Mouse (Mus musculus) liver, adult 2 months (tissue): ENCODE measurements around the gene Scml4. TPM values are rescaled to one million over a fixed set of nuclear protein-coding genes. Genes with fewer than 3 reads are reported as not detected.

Source experiments
- DNase-seq: peaks from one replicate; pipeline ENCODE4 v3.0.0-alpha.2; 2011; ENCODE audit warnings: low read depth, low spot score; ENCODE audit errors: extremely low read depth
- H3K27ac ChIP-seq: fragments of 200-500 bp; replicated peaks from 2 replicates; pipeline ENCODE4 v1.5.1; 2012; ENCODE audit warnings: low read depth, mild to moderate bottlenecking, control low read depth, inconsistent platforms, low read length; ENCODE audit not compliant: insufficient read depth
- H3K27me3 ChIP-seq: fragments of 200-500 bp; 2 replicates; pipeline ENCODE4 v1.6.1; 2012; ENCODE audit warnings: mild to moderate bottlenecking, moderate library complexity, low read length, inconsistent platforms; ENCODE audit not compliant: control insufficient read depth, insufficient read depth
- H3K36me3 ChIP-seq: fragments of 200-500 bp; 2 replicates; pipeline ENCODE4 v1.6.1; 2012; ENCODE audit warnings: low read length, inconsistent platforms; ENCODE audit not compliant: control insufficient read depth, insufficient read depth
- H3K4me1 ChIP-seq: fragments of 200-500 bp; 2 replicates; pipeline ENCODE4 v1.6.1; 2011; ENCODE audit warnings: low read length; ENCODE audit not compliant: control insufficient read depth, insufficient read depth
- H3K4me3 ChIP-seq: fragments of 200-500 bp; 2 replicates; pipeline ENCODE4 v1.5.1; 2011; ENCODE audit warnings: low read depth, mild to moderate bottlenecking, control low read depth, low read length, moderate library complexity; ENCODE audit not compliant: insufficient read depth
- H3K79me2 ChIP-seq: fragments of 200-500 bp; 2 replicates; pipeline ENCODE4 v1.6.1; 2012; ENCODE audit warnings: inconsistent platforms, mild to moderate bottlenecking, low read length, moderate library complexity; ENCODE audit not compliant: control insufficient read depth, insufficient read depth
- H3K9ac ChIP-seq: fragments of 200-500 bp; 2 replicates; pipeline ENCODE4 v1.6.1; 2012; ENCODE audit warnings: low read depth, mild to moderate bottlenecking, control low read depth, inconsistent platforms, low read length
- CTCF ChIP-seq: fragments of 200-500 bp; IDR thresholded peaks from 2 replicates; pipeline ENCODE4 v1.5.1; 2011; ENCODE audit warnings: low read depth, low read length, control low read depth
- POLR2A ChIP-seq: fragments of 200-500 bp; IDR thresholded peaks from 2 replicates; pipeline ENCODE4 v1.6.1; 2011; ENCODE audit warnings: low read length, control low read depth; ENCODE audit not compliant: insufficient read depth; ENCODE audit errors: extremely low read depth
- WGBS: fragments of 180-500 bp; shearing (Covaris S2); methylation state at CpG from one replicate; pipeline ENCODE4 v1.1.7; 2018; 5-methylcytosine and 5-hydroxymethylcytosine counted together
- polyA plus RNA-seq: library from polyadenylated mRNA; depleted of rRNA; stranded (reverse); fragments of >200 nt; gene quantifications from 2 replicates; pipeline ENCODE4 v1.2.3, GENCODE M21; 2012
- total RNA-seq: library from RNA; depleted of rRNA; stranded (reverse); fragments of >200 nt; gene quantifications from 2 replicates; pipeline ENCODE4 v1.2.3, GENCODE M21; 2014

Scml4 gene
- total and polyA plus RNA-seq, 2 experiments = 0.28 to 0.50 TPM

- H3K9ac ChIP-seq = no peak overlapping the region
- no peaks in the 10 kb centered on the region for H3K79me2 ChIP-seq
- 70% methylated on average over 4 of the region's 4 CpGs for WGBS
- TF ChIP-seq CTCF (no peak), POLR2A (no peak)
- H3K36me3 ChIP-seq = no peaks in the 10 kb centered on the region
- no peaks in the 10 kb centered on the region for H3K4me1 ChIP-seq
- no peak overlapping the region for H3K4me3 ChIP-seq
- no peaks in the 10 kb centered on the region for H3K27me3 ChIP-seq
- H3K27ac ChIP-seq = no peak overlapping the region
- DNase-seq = no peak
Measured at GRCm38 (mm10) chr10:42945316-42945715, 85.1 kb downstream of the Scml4 start.

DNA sequence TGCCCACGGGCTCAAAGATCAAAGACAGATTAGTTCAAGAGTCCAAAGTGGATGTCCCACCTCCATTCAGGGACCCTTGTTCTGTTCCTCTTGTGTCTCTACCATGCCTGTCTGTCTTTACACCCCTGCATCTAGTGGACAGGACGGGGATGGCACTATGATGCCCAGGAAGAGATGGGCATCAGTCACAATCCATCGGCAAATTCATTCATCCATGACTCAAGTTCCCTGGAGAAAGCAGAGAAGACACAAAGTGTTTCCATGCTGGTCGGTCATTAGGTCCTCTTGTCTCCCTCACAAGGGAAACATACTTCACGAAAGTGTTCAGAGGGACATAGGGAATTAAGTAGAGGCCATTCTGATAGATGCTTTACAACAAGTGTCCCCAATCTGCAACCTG, 87.2 kb downstream of the Scml4 start:
- Histone ChIP-seq H3K27me3 (no peaks in the 10 kb centered on the region), H3K27ac (no peak overlapping the region), H3K4me3 (no peak overlapping the region), H3K79me2 (no peaks in the 10 kb centered on the region), H3K9ac (no peak overlapping the region), H3K36me3 (no peaks in the 10 kb centered on the region), H3K4me1 (no peaks in the 10 kb centered on the region)
- no peak for DNase-seq
- 87% methylated on average over 5 of the region's 5 CpGs for WGBS
- TF ChIP-seq CTCF (no peak), POLR2A (no peak)

- TF ChIP-seq POLR2A = no peak
- no peak for TF ChIP-seq CTCF
- peak; percentile 42 for DNase-seq
- H3K79me2 ChIP-seq = no peaks in the 10 kb centered on the region
- H3K4me3 ChIP-seq = no peak overlapping the region
- H3K9ac ChIP-seq = no peak overlapping the region
- no peaks in the 10 kb centered on the region for H3K27me3 ChIP-seq
- H3K4me1 ChIP-seq = no peaks in the 10 kb centered on the region
- no peak overlapping the region for H3K27ac ChIP-seq
- 5% methylated on average over 7 of the region's 8 CpGs for WGBS
- no peaks in the 10 kb centered on the region for H3K36me3 ChIP-seq
Measured at GRCm38 (mm10) chr10:42950252-42950751, 90.1 kb downstream of the Scml4 start.

GRCm38 (mm10) chr10:42951078-42952045, 91.2 kb downstream of the Scml4 start:
- TF ChIP-seq CTCF (no peak), POLR2A (no peak)
- no peak for DNase-seq
- Histone ChIP-seq H3K36me3 (no peaks in the 10 kb centered on the region), H3K4me1 (no peaks in the 10 kb centered on the region), H3K27me3 (no peaks in the 10 kb centered on the region), H3K27ac (no peak overlapping the region), H3K4me3 (no peak overlapping the region), H3K79me2 (no peaks in the 10 kb centered on the region), H3K9ac (no peak overlapping the region)
- 71% methylated on average over 20 of the region's 20 CpGs for WGBS

DNA sequence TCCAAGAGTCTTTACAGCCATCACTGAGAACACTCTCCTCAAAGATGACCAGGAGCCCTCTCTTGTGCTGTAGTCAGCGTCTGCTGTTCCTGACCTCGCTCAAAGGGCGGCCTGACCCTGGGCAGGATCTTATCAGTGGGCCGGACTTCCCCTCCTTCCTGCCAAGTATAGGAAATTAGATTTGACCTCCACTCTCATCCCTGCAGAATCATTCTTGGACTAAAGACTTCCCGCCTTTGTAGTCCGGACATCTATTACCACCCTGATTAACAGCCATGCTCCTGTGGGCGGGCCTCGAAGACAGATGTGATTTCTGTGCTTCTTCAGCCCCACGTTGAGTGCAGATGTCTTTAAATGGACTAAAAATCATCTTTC, 91.9 kb downstream of the Scml4 start:
- no peaks in the 10 kb centered on the region for H3K4me1 ChIP-seq
- no peak for TF ChIP-seq POLR2A
- TF ChIP-seq CTCF = no peak
- H3K4me3 ChIP-seq = no peak overlapping the region
- no peak for DNase-seq
- H3K9ac ChIP-seq = no peak overlapping the region
- no peaks in the 10 kb centered on the region for H3K36me3 ChIP-seq
- H3K79me2 ChIP-seq = no peaks in the 10 kb centered on the region
- H3K27me3 ChIP-seq = no peaks in the 10 kb centered on the region
- 63% methylated on average over 9 of the region's 9 CpGs for WGBS
- H3K27ac ChIP-seq = no peak overlapping the region

DNA sequence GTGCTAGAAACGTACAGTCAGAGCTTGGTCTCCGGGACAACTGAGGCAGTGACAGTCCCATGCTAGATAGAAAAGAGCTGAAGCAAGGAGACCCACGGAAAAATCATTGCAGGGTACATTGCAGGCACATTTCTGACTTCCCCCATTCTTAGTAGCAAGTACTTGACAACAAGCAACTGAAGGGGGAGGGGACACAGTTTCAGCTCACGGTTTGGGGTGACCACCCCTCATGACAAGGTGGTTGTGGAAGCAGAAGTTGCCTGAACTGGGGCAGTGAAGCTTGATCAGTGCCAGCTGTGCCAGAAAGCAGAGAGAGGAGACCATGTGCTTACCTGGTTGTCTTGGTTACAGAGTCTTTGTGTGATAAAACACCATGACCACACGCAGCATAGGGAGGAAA, 93.4 kb downstream of the Scml4 start:
- no peak for TF ChIP-seq POLR2A
- 62% methylated on average over 5 of the region's 5 CpGs for WGBS
- Histone ChIP-seq H3K36me3 (no peaks in the 10 kb centered on the region), H3K4me3 (no peak overlapping the region), H3K4me1 (0 out of 2 replicates have a peak, but pooled peaks cover 2% of the 10 kb centered on the region), H3K27me3 (no peaks in the 10 kb centered on the region), H3K9ac (no peak overlapping the region), H3K79me2 (no peaks in the 10 kb centered on the region), H3K27ac (no peak overlapping the region)
- DNase-seq = no peak
